Mouse (Mus musculus) hindlimb bud, embryonic 11.5 days (tissue): ENCODE measurements around the gene Esm1.
"Not testable (repeated sequence)": the region's sequence is repeated elsewhere in the genome, so short reads cannot be mapped to it uniquely, and the experiment has no call there.

Source experiments
- DNase-seq: peaks from one replicate; pipeline ENCODE4 v3.0.0-alpha.2; 2012; ENCODE audit warnings: low read depth, low spot score; ENCODE audit errors: extremely low spot score

Esm1 gene

GRCm38 (mm10) chr13:113227076-113227475 is 17.6 kb downstream of the Esm1 start:
- no peak for DNase-seq

GRCm38 (mm10) chr13:113227666-113228463 is 18.4 kb downstream of the Esm1 start:
- no peak for DNase-seq

- DNase-seq = no peak
Observed at GRCm38 (mm10) chr13:113242129-113242528, 32.7 kb downstream of the Esm1 start.

GRCm38 (mm10) chr13:113245025-113245424 is 35.6 kb downstream of the Esm1 start:
- DNase-seq = no peak

GRCm38 (mm10) chr13:113252580-113252979 is 43.1 kb downstream of the Esm1 start:
- DNase-seq = not testable (repeated sequence)

- DNase-seq = no peak
Observed at GRCm38 (mm10) chr13:113256766-113257165, 47.3 kb downstream of the Esm1 start.

GRCm38 (mm10) chr13:113257190-113257589 is 47.7 kb downstream of the Esm1 start:
- DNase-seq = no peak

- no peak for DNase-seq
Observed at GRCm38 (mm10) chr13:113259237-113259636, 49.8 kb downstream of the Esm1 start.

GRCm38 (mm10) chr13:113262822-113263221 is 53.4 kb downstream of the Esm1 start:
- DNase-seq = no peak

GRCm38 (mm10) chr13:113265257-113265656 is 55.8 kb downstream of the Esm1 start:
- DNase-seq = no peak

- peak; percentile 42 for DNase-seq
Observed at GRCm38 (mm10) chr13:113266495-113266951, 57.1 kb downstream of the Esm1 start.

GRCm38 (mm10) chr13:113267204-113267603 is 57.7 kb downstream of the Esm1 start:
- no peak for DNase-seq
